ENCODE assay signal across 8 mouse cellular contexts in genomic region chr11:74837056-74837693, GRCm38 (mm10). TPM values are rescaled to one million over a fixed set of nuclear protein-coding genes. Genes with fewer than 3 reads are reported as not detected.
DNase-seq lines count a peak whose midpoint lies in the region; ATAC-seq lines count a peak whose summit lies in the region.

No protein-coding gene starts in this region.

- H3K4me1 ChIP-seq in kidney, embryonic 16.5 days (ENCODE audit: insufficient read depth, low read length): peaks cover 67% of the 10 kb centered on the region
- peaks cover 24% of the 10 kb centered on the region for H3K4me1 ChIP-seq in hindbrain, embryonic 14.5 days (replicated peaks; ENCODE audit: control insufficient read depth, insufficient read depth, low read length)
- H3K4me1 ChIP-seq in midbrain, embryonic 13.5 days (replicated peaks): peaks cover 63% of the 10 kb centered on the region

- peak overlapping the region; percentile 96 for H3K27ac ChIP-seq in kidney, embryonic 16.5 days (ENCODE audit: low read length)
- H3K27ac ChIP-seq in hindbrain, embryonic 14.5 days: peak overlapping the region; percentile 88
- peak overlapping the region; percentile 90 for H3K27ac ChIP-seq in midbrain, embryonic 13.5 days

- H3K4me2 ChIP-seq in kidney, embryonic 16.5 days (replicated peaks; ENCODE audit: low read depth, low read length): peak overlapping the region; percentile 71
- H3K4me2 ChIP-seq in hindbrain, embryonic 14.5 days (replicated peaks): peak overlapping the region; percentile 68
- peak overlapping the region; percentile 79 for H3K4me2 ChIP-seq in midbrain, embryonic 13.5 days (replicated peaks)

- WGBS in kidney, embryonic 16.5 days: 53% methylated on average over 16 of the region's 16 CpGs
- WGBS in hindbrain, embryonic 14.5 days: 50% methylated on average over 16 of the region's 16 CpGs
- 43% methylated on average over 16 of the region's 16 CpGs for WGBS in midbrain, embryonic 13.5 days

- no peaks in the 10 kb centered on the region for H3K36me3 ChIP-seq in kidney, embryonic 16.5 days (ENCODE audit: insufficient read depth, low read length)
- peaks cover 10% of the 10 kb centered on the region for H3K36me3 ChIP-seq in hindbrain, embryonic 14.5 days (replicated peaks; ENCODE audit: control insufficient read depth, insufficient read depth)
- H3K36me3 ChIP-seq in midbrain, embryonic 13.5 days: peaks cover 26% of the 10 kb centered on the region

- DNase-seq in kidney, postnatal 4 days: no peak
- no peak for DNase-seq in hindbrain, embryonic 14.5 days (ENCODE audit: low spot score)
- no peak for DNase-seq in MN1 (ENCODE audit: low spot score)
- DNase-seq in natural killer cell, adult 2 months (ENCODE audit: low spot score in 2 of 2): no peak
- DNase-seq in cerebellum, postnatal 4 days (ENCODE audit: low spot score in 2 of 2): no peak

- H3K4me3 ChIP-seq in kidney, embryonic 16.5 days (ENCODE audit: low read length): peak overlapping the region; percentile 54
- peak overlapping the region; percentile 47 for H3K4me3 ChIP-seq in hindbrain, embryonic 14.5 days (replicated peaks; ENCODE audit: low read length)
- H3K4me3 ChIP-seq in midbrain, embryonic 13.5 days (replicated peaks): peak overlapping the region; percentile 58

- no peaks in the 10 kb centered on the region for H3K27me3 ChIP-seq in kidney, embryonic 16.5 days (ENCODE audit: insufficient read depth, low read length)
- H3K27me3 ChIP-seq in hindbrain, embryonic 14.5 days (ENCODE audit: control insufficient read depth, insufficient read depth, low read length): no peaks in the 10 kb centered on the region
- H3K27me3 ChIP-seq in midbrain, embryonic 13.5 days: 0 out of 2 replicates have a peak, but pooled peaks cover 3% of the 10 kb centered on the region

- H3K9ac ChIP-seq in kidney, embryonic 16.5 days (replicated peaks; ENCODE audit: low read length): peak overlapping the region; percentile 67
- H3K9ac ChIP-seq in hindbrain, embryonic 14.5 days: peak overlapping the region; percentile 61; the same call in 1 of the 2 replicates
- peak overlapping the region; percentile 65 for H3K9ac ChIP-seq in midbrain, embryonic 13.5 days (replicated peaks)

- no peaks in the 10 kb centered on the region for H3K9me3 ChIP-seq in kidney, embryonic 16.5 days (ENCODE audit: low read length)
- no peaks in the 10 kb centered on the region for H3K9me3 ChIP-seq in hindbrain, embryonic 14.5 days (ENCODE audit: control insufficient read depth, low read length)
- no peaks in the 10 kb centered on the region for H3K9me3 ChIP-seq in midbrain, embryonic 13.5 days

- ATAC-seq in kidney, embryonic 16.5 days (ENCODE audit: low FRiP score, low TSS enrichment): no peak
- ATAC-seq in common myeloid progenitor, adult 5-6 weeks (replicated peaks; ENCODE audit: low read depth, poor library complexity, severe bottlenecking): peak; percentile 4
- no peak for ATAC-seq in hindbrain, embryonic 14.5 days (ENCODE audit: low FRiP score)
- peak; percentile 0; the same call in 1 of the 2 replicates for ATAC-seq in midbrain, embryonic 13.5 days

RNA-seq across cellular contexts. Expression of gene Mnt, which starts 6.5 kb away (rescaled TPM):
- polyA plus RNA-seq in kidney, embryonic 16.5 days (2015; fragmentation: Nextera tagmentation; extraction: Ambion mirVana): 4.7 and 4.8 TPM in 2 replicates
- 4.9 and 10.6 TPM in 2 replicates for total RNA-seq in common myeloid progenitor, adult 5-6 weeks (2017)
- polyA plus RNA-seq in hindbrain, embryonic 14.5 days (2014; fragmentation: Nextera tagmentation; extraction: Ambion mirVana): 8.3 and 8.8 TPM in 2 replicates
- polyA plus RNA-seq in midbrain, embryonic 13.5 days (2015; fragmentation: Nextera tagmentation; extraction: Ambion mirVana): 8.4 and 9.1 TPM in 2 replicates

RNA-seq across cellular contexts. Expression of gene Sgsm2, which starts 59.7 kb away (rescaled TPM):
- polyA plus RNA-seq in kidney, embryonic 16.5 days (2015; fragmentation: Nextera tagmentation; extraction: Ambion mirVana): 6.6 and 7.1 TPM in 2 replicates
- 4.2 and 8.2 TPM in 2 replicates for total RNA-seq in common myeloid progenitor, adult 5-6 weeks (2017)
- polyA plus RNA-seq in hindbrain, embryonic 14.5 days (2014; fragmentation: Nextera tagmentation; extraction: Ambion mirVana): 23.7 and 28.9 TPM in 2 replicates
- 18.8 and 20.8 TPM in 2 replicates for polyA plus RNA-seq in midbrain, embryonic 13.5 days (2015; fragmentation: Nextera tagmentation; extraction: Ambion mirVana)

Comparison
In these comparisons a context has a peak if more than half of its experiments do, and no peak if none do; other contexts are left out.
1. ATAC-seq: peak in common myeloid progenitor, adult 5-6 weeks (single experiment) and midbrain, embryonic 13.5 days (single experiment); none in kidney, embryonic 16.5 days (single experiment) and hindbrain, embryonic 14.5 days (single experiment).
2. Peak in every context shown above with its lines, with median percentiles within 50 percentile points of each other: H3K27ac ChIP-seq, H3K4me2 ChIP-seq, H3K4me3 ChIP-seq and H3K9ac ChIP-seq.